Mouse (Mus musculus): ENCODE measurements around the gene Peli2. TPM values are rescaled to one million over a fixed set of nuclear protein-coding genes. Genes with fewer than 3 reads are reported as not detected.
"Not testable (repeated sequence)": the region's sequence is repeated elsewhere in the genome, so short reads cannot be mapped to it uniquely, and the experiment has no call there.

The Peli2 gene
- 7.5 and 13.3 TPM in 2 replicates for polyA plus RNA-seq (2014; fragmentation: Nextera tagmentation; extraction: Ambion mirVana)

- Histone ChIP-seq H3K4me2 (ENCODE audit: low read depth, low read length) (peak within 1 kb of the TSS; percentile 71), H3K9me3 (ENCODE audit: control insufficient read depth, low read length) (no peaks in the 10 kb centered on the region), H3K27me3 (ENCODE audit: control insufficient read depth, insufficient read depth, low read length) (no peaks in the 10 kb centered on the region), H3K9ac (replicated peaks; ENCODE audit: low read depth, low read length) (peak within 1 kb of the TSS; percentile 90), H3K27ac (ENCODE audit: low read depth, low read length) (peak within 1 kb of the TSS; percentile 88), H3K4me3 (ENCODE audit: low read depth, low read length) (peak within 1 kb of the TSS; percentile 80), H3K36me3 (ENCODE audit: control insufficient read depth, insufficient read depth, low read length) (no peaks in the 10 kb centered on the region), H3K4me1 (ENCODE audit: control insufficient read depth, insufficient read depth, low read length) (peaks cover 27% of the 10 kb centered on the region; the same call in 1 of the 2 replicates)
- under 1% methylated on average over 82 of the region's 117 CpGs for WGBS
- ATAC-seq (ENCODE audit: low read depth), result peak; percentile 86
Observed at GRCm38 (mm10) chr14:48120752-48121528, at the start of gene Peli2. TSS of gene Peli2 (plus strand) at chr14:48120823.

GRCm38 (mm10) chr14:48072104-48072503, 48.5 kb upstream of the Peli2 start:
- Histone ChIP-seq H3K36me3 (ENCODE audit: control insufficient read depth, insufficient read depth, low read length) (no peaks in the 10 kb centered on the region), H3K4me2 (ENCODE audit: low read depth, low read length) (no peak overlapping the region), H3K4me1 (ENCODE audit: control insufficient read depth, insufficient read depth, low read length) (peaks cover 9% of the 10 kb centered on the region; the same call in 1 of the 2 replicates), H3K9ac (replicated peaks; ENCODE audit: low read depth, low read length) (no peak overlapping the region), H3K27me3 (ENCODE audit: control insufficient read depth, insufficient read depth, low read length) (no peaks in the 10 kb centered on the region), H3K27ac (ENCODE audit: low read depth, low read length) (no peak overlapping the region), H3K4me3 (ENCODE audit: low read depth, low read length) (no peak overlapping the region), H3K9me3 (ENCODE audit: control insufficient read depth, low read length) (no peaks in the 10 kb centered on the region)
- ATAC-seq (ENCODE audit: low read depth), result no peak
- 59% methylated on average over 4 of the region's 4 CpGs for WGBS

- Histone ChIP-seq H3K9me3 (ENCODE audit: control insufficient read depth, low read length) (no peaks in the 10 kb centered on the region), H3K4me1 (ENCODE audit: control insufficient read depth, insufficient read depth, low read length) (peaks cover 9% of the 10 kb centered on the region; the same call in 1 of the 2 replicates), H3K4me3 (ENCODE audit: low read depth, low read length) (no peak overlapping the region), H3K4me2 (ENCODE audit: low read depth, low read length) (no peak overlapping the region), H3K36me3 (ENCODE audit: control insufficient read depth, insufficient read depth, low read length) (no peaks in the 10 kb centered on the region), H3K27me3 (ENCODE audit: control insufficient read depth, insufficient read depth, low read length) (no peaks in the 10 kb centered on the region), H3K27ac (ENCODE audit: low read depth, low read length) (no peak overlapping the region), H3K9ac (replicated peaks; ENCODE audit: low read depth, low read length) (no peak overlapping the region)
- WGBS, result 23% methylated on average over 24 of the region's 24 CpGs
- peak; percentile 77 for ATAC-seq (ENCODE audit: low read depth)
Observed at GRCm38 (mm10) chr14:48073247-48074161, 47.1 kb upstream of the Peli2 start.

- not testable (repeated sequence) for H3K4me2 ChIP-seq (ENCODE audit: low read depth, low read length); ATAC-seq (ENCODE audit: low read depth); H3K27ac ChIP-seq (ENCODE audit: low read depth, low read length); H3K9me3 ChIP-seq (ENCODE audit: control insufficient read depth, low read length); H3K36me3 ChIP-seq (ENCODE audit: control insufficient read depth, insufficient read depth, low read length); H3K4me1 ChIP-seq (ENCODE audit: control insufficient read depth, insufficient read depth, low read length); H3K9ac ChIP-seq (replicated peaks; ENCODE audit: low read depth, low read length); H3K4me3 ChIP-seq (ENCODE audit: low read depth, low read length); H3K27me3 ChIP-seq (ENCODE audit: control insufficient read depth, insufficient read depth, low read length)
- WGBS, result 96% methylated on average over 17 of the region's 17 CpGs
Observed at GRCm38 (mm10) chr14:48079574-48079973, 41.0 kb upstream of the Peli2 start.

GRCm38 (mm10) chr14:48083836-48084812, 36.5 kb upstream of the Peli2 start:
- H3K36me3 ChIP-seq (ENCODE audit: control insufficient read depth, insufficient read depth, low read length), result no peaks in the 10 kb centered on the region
- peak; percentile 71; the same call in 1 of the 2 replicates for ATAC-seq (ENCODE audit: low read depth)
- H3K9me3 ChIP-seq (ENCODE audit: control insufficient read depth, low read length), result no peaks in the 10 kb centered on the region
- H3K4me2 ChIP-seq (ENCODE audit: low read depth, low read length), result no peak overlapping the region
- no peaks in the 10 kb centered on the region for H3K27me3 ChIP-seq (ENCODE audit: control insufficient read depth, insufficient read depth, low read length)
- no peak overlapping the region for H3K27ac ChIP-seq (ENCODE audit: low read depth, low read length)
- H3K4me3 ChIP-seq (ENCODE audit: low read depth, low read length), result no peak overlapping the region
- WGBS, result 30% methylated on average over 14 of the region's 14 CpGs
- no peak overlapping the region for H3K9ac ChIP-seq (replicated peaks; ENCODE audit: low read depth, low read length)
- no peaks in the 10 kb centered on the region; the same call in 1 of the 2 replicates for H3K4me1 ChIP-seq (ENCODE audit: control insufficient read depth, insufficient read depth, low read length)

GRCm38 (mm10) chr14:48086682-48087297, 33.8 kb upstream of the Peli2 start:
- WGBS, result 48% methylated on average over 7 of the region's 7 CpGs
- no peak overlapping the region for H3K27ac ChIP-seq (ENCODE audit: low read depth, low read length)
- no peak overlapping the region for H3K4me2 ChIP-seq (ENCODE audit: low read depth, low read length)
- peak; percentile 51 for ATAC-seq (ENCODE audit: low read depth)
- H3K4me3 ChIP-seq (ENCODE audit: low read depth, low read length), result no peak overlapping the region
- H3K4me1 ChIP-seq (ENCODE audit: control insufficient read depth, insufficient read depth, low read length), result no peaks in the 10 kb centered on the region; the same call in 1 of the 2 replicates
- H3K9me3 ChIP-seq (ENCODE audit: control insufficient read depth, low read length), result no peaks in the 10 kb centered on the region
- H3K9ac ChIP-seq (replicated peaks; ENCODE audit: low read depth, low read length), result no peak overlapping the region
- no peaks in the 10 kb centered on the region for H3K36me3 ChIP-seq (ENCODE audit: control insufficient read depth, insufficient read depth, low read length)
- H3K27me3 ChIP-seq (ENCODE audit: control insufficient read depth, insufficient read depth, low read length), result no peaks in the 10 kb centered on the region

- no peaks in the 10 kb centered on the region for H3K9me3 ChIP-seq (ENCODE audit: control insufficient read depth, low read length)
- peak; percentile 44; the same call in 1 of the 2 replicates for ATAC-seq (ENCODE audit: low read depth)
- no peaks in the 10 kb centered on the region; the same call in 1 of the 2 replicates for H3K4me1 ChIP-seq (ENCODE audit: control insufficient read depth, insufficient read depth, low read length)
- no peak overlapping the region for H3K4me3 ChIP-seq (ENCODE audit: low read depth, low read length)
- H3K9ac ChIP-seq (replicated peaks; ENCODE audit: low read depth, low read length), result no peak overlapping the region
- H3K36me3 ChIP-seq (ENCODE audit: control insufficient read depth, insufficient read depth, low read length), result no peaks in the 10 kb centered on the region
- H3K4me2 ChIP-seq (ENCODE audit: low read depth, low read length), result no peak overlapping the region
- H3K27me3 ChIP-seq (ENCODE audit: control insufficient read depth, insufficient read depth, low read length), result no peaks in the 10 kb centered on the region
- 39% methylated on average over 8 of the region's 8 CpGs for WGBS
- H3K27ac ChIP-seq (ENCODE audit: low read depth, low read length), result no peak overlapping the region
Observed at GRCm38 (mm10) chr14:48087298-48087830, 33.3 kb upstream of the Peli2 start.

GRCm38 (mm10) chr14:48090465-48090864, 30.2 kb upstream of the Peli2 start:
- 74% methylated on average over 4 of the region's 4 CpGs for WGBS
- no peak for ATAC-seq (ENCODE audit: low read depth)
- Histone ChIP-seq H3K4me1 (ENCODE audit: control insufficient read depth, insufficient read depth, low read length) (no peaks in the 10 kb centered on the region), H3K4me2 (ENCODE audit: low read depth, low read length) (no peak overlapping the region), H3K9me3 (ENCODE audit: control insufficient read depth, low read length) (no peaks in the 10 kb centered on the region), H3K4me3 (ENCODE audit: low read depth, low read length) (no peak overlapping the region), H3K27me3 (ENCODE audit: control insufficient read depth, insufficient read depth, low read length) (no peaks in the 10 kb centered on the region), H3K36me3 (ENCODE audit: control insufficient read depth, insufficient read depth, low read length) (no peaks in the 10 kb centered on the region), H3K27ac (ENCODE audit: low read depth, low read length) (no peak overlapping the region), H3K9ac (replicated peaks; ENCODE audit: low read depth, low read length) (no peak overlapping the region)
